Mouse (Mus musculus): ENCODE results near the gene Twf1. TPM values are rescaled to one million over a fixed set of nuclear protein-coding genes. Genes with fewer than 3 reads are reported as not detected.

The Twf1 gene
- polyA plus RNA-seq, 1 experiment from 2014 or later: 92.4 TPM

DNA sequence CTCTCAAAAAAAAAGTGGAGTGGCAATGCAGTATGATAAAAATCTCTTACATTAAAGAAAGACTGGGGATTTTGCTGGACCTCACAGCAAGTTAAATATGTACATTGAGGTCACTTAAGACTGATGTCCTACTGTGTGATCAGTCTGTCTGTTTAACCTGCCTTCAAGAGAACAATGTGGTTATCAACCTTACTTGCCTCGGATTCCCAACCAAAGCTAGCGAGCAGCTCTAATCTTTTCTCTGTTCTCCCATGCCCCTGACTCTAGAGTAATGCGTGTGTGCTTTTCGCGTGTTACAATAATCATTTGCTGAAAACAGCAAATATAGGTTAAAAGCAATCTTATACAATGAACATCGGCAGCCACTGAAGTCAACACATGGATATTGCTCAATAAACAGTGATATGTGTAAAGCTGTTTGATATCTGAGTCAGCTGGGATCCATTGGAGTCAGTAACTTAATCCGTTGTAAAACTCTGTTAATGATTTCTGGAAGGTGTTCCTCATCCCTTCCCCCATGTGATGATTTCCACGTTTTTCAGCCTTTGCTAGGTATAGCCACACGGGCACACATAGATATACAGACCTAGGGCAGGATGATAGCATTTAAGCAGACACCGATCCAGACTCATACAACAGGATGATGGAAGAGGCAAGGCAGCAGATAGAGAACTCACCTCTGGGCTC lies 21.1 kb downstream of the Twf1 start:
- ATAC-seq (ENCODE audit: low FRiP score, low TSS enrichment): peak; percentile 79

DNA sequence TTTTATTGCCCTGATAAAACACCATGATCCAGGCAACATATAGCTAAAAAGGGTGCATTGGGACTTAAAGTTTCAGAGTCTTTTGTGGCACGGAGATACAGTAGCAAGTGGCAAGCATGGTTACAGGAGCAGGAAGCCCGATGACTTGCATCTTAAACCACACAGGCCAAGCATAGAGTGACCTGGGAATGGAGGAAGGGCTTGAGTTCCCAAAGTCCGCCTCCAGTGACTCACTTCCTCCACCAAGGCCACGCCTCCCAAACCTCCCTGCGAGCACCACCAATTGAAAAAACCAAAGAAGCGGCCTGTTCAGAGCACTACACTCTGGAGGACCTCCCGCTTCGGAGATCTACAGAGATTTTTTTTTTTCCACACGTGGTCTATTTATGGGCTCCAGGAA lies 23.8 kb downstream of the Twf1 start:
- 91% methylated on average over 9 of the region's 9 CpGs for WGBS

More for the DNA sequence above, 21.1 kb downstream of the Twf1 start:
- H3K27me3 ChIP-seq (ENCODE audit: control insufficient read depth, insufficient read depth, low read length): no peaks in the 10 kb centered on the region
- peak; percentile 28 for DNase-seq (ENCODE audit: low spot score)
- 52% methylated on average over 10 of the region's 10 CpGs for WGBS
- TF ChIP-seq EP300 (optimal IDR thresholded peaks at IDR 0.05) (no peak), CTCF (IDR thresholded peaks at IDR 0.05; ENCODE audit: low read depth) (no peak)
- H3K9ac ChIP-seq (ENCODE audit: low read length): no peak overlapping the region
- no peaks in the 10 kb centered on the region for H3K9me3 ChIP-seq (ENCODE audit: control insufficient read depth, low read length)
- H3K4me3 ChIP-seq (ENCODE audit: low read depth, low read length): no peak overlapping the region
- H3K4me1 ChIP-seq (replicated peaks; ENCODE audit: control insufficient read depth, insufficient read depth): no peaks in the 10 kb centered on the region
- peaks cover 3% of the 10 kb centered on the region; the same call in 1 of the 2 replicates for H3K36me3 ChIP-seq (ENCODE audit: control insufficient read depth, insufficient read depth, low read length)
- H3K27ac ChIP-seq (replicated peaks): no peak overlapping the region
- no peak overlapping the region for H3K4me2 ChIP-seq (replicated peaks; ENCODE audit: low read depth)

GRCm38 (mm10) chr15:94564909-94565308 lies 24.8 kb downstream of the Twf1 start:
- H3K27me3 ChIP-seq (ENCODE audit: control insufficient read depth, insufficient read depth, low read length): no peaks in the 10 kb centered on the region
- no peak overlapping the region for H3K27ac ChIP-seq (replicated peaks)
- WGBS: 72% methylated on average over 2 of the region's 2 CpGs
- no peak for ATAC-seq (ENCODE audit: low FRiP score, low TSS enrichment)
- TF ChIP-seq EP300 (optimal IDR thresholded peaks at IDR 0.05): no peak
- TF ChIP-seq CTCF (IDR thresholded peaks at IDR 0.05; ENCODE audit: low read depth): no peak
- H3K9me3 ChIP-seq (ENCODE audit: control insufficient read depth, low read length): no peaks in the 10 kb centered on the region
- no peak overlapping the region for H3K4me2 ChIP-seq (replicated peaks; ENCODE audit: low read depth)
- no peak overlapping the region for H3K4me3 ChIP-seq (ENCODE audit: low read depth, low read length)
- H3K36me3 ChIP-seq (ENCODE audit: control insufficient read depth, insufficient read depth, low read length): peaks cover 5% of the 10 kb centered on the region; the same call in 1 of the 2 replicates
- H3K4me1 ChIP-seq (replicated peaks; ENCODE audit: control insufficient read depth, insufficient read depth): no peaks in the 10 kb centered on the region
- no peak overlapping the region for H3K9ac ChIP-seq (ENCODE audit: low read length)
- DNase-seq (ENCODE audit: low spot score): no peak

More for the DNA sequence above, 23.8 kb downstream of the Twf1 start:
- no peak overlapping the region for H3K9ac ChIP-seq (ENCODE audit: low read length)
- no peak overlapping the region for H3K4me2 ChIP-seq (replicated peaks; ENCODE audit: low read depth)
- no peaks in the 10 kb centered on the region for H3K4me1 ChIP-seq (replicated peaks; ENCODE audit: control insufficient read depth, insufficient read depth)
- no peak for TF ChIP-seq CTCF (IDR thresholded peaks at IDR 0.05; ENCODE audit: low read depth)
- no peak for TF ChIP-seq EP300 (optimal IDR thresholded peaks at IDR 0.05)
- H3K36me3 ChIP-seq (ENCODE audit: control insufficient read depth, insufficient read depth, low read length): peaks cover 3% of the 10 kb centered on the region; the same call in 1 of the 2 replicates
- H3K27ac ChIP-seq (replicated peaks): no peak overlapping the region
- no peaks in the 10 kb centered on the region for H3K27me3 ChIP-seq (ENCODE audit: control insufficient read depth, insufficient read depth, low read length)
- DNase-seq (ENCODE audit: low spot score) (no peak), ATAC-seq (ENCODE audit: low FRiP score, low TSS enrichment) (no peak)
- H3K9me3 ChIP-seq (ENCODE audit: control insufficient read depth, low read length): no peaks in the 10 kb centered on the region
- no peak overlapping the region for H3K4me3 ChIP-seq (ENCODE audit: low read depth, low read length)

GRCm38 (mm10) chr15:94558895-94559656 lies 30.6 kb downstream of the Twf1 start:
- TF ChIP-seq CTCF (IDR thresholded peaks at IDR 0.05; ENCODE audit: low read depth) (no peak), EP300 (optimal IDR thresholded peaks at IDR 0.05) (no peak)
- Histone ChIP-seq H3K4me2 (replicated peaks; ENCODE audit: low read depth) (no peak overlapping the region), H3K4me3 (ENCODE audit: low read depth, low read length) (no peak overlapping the region), H3K9me3 (ENCODE audit: control insufficient read depth, low read length) (no peaks in the 10 kb centered on the region), H3K4me1 (replicated peaks; ENCODE audit: control insufficient read depth, insufficient read depth) (no peaks in the 10 kb centered on the region), H3K36me3 (ENCODE audit: control insufficient read depth, insufficient read depth, low read length) (peaks cover 2% of the 10 kb centered on the region; the same call in 1 of the 2 replicates), H3K27ac (replicated peaks) (no peak overlapping the region), H3K9ac (ENCODE audit: low read length) (no peak overlapping the region), H3K27me3 (ENCODE audit: control insufficient read depth, insufficient read depth, low read length) (no peaks in the 10 kb centered on the region)
- WGBS: 65% methylated on average over 17 of the region's 17 CpGs
- DNase-seq (ENCODE audit: low spot score) (no peak), ATAC-seq (ENCODE audit: low FRiP score, low TSS enrichment) (peak; percentile 73)

GRCm38 (mm10) chr15:94557442-94557841 lies 32.2 kb downstream of the Twf1 start:
- TF ChIP-seq CTCF (IDR thresholded peaks at IDR 0.05; ENCODE audit: low read depth) (peak; percentile 98), EP300 (optimal IDR thresholded peaks at IDR 0.05) (no peak)
- WGBS: 19% methylated on average over 7 of the region's 7 CpGs
- Histone ChIP-seq H3K4me2 (replicated peaks; ENCODE audit: low read depth) (no peak overlapping the region), H3K36me3 (ENCODE audit: control insufficient read depth, insufficient read depth, low read length) (peaks cover 5% of the 10 kb centered on the region; the same call in 1 of the 2 replicates), H3K9me3 (ENCODE audit: control insufficient read depth, low read length) (no peaks in the 10 kb centered on the region), H3K27me3 (ENCODE audit: control insufficient read depth, insufficient read depth, low read length) (no peaks in the 10 kb centered on the region), H3K27ac (replicated peaks) (no peak overlapping the region), H3K9ac (ENCODE audit: low read length) (no peak overlapping the region), H3K4me1 (replicated peaks; ENCODE audit: control insufficient read depth, insufficient read depth) (no peaks in the 10 kb centered on the region), H3K4me3 (ENCODE audit: low read depth, low read length) (no peak overlapping the region)
- DNase-seq (ENCODE audit: low spot score) (peak; percentile 88), ATAC-seq (ENCODE audit: low FRiP score, low TSS enrichment) (peak; percentile 86)

GRCm38 (mm10) chr15:94553536-94553935 lies 36.2 kb downstream of the Twf1 start:
- Histone ChIP-seq H3K4me2 (replicated peaks; ENCODE audit: low read depth) (no peak overlapping the region), H3K27me3 (ENCODE audit: control insufficient read depth, insufficient read depth, low read length) (no peaks in the 10 kb centered on the region), H3K4me1 (replicated peaks; ENCODE audit: control insufficient read depth, insufficient read depth) (no peaks in the 10 kb centered on the region), H3K27ac (replicated peaks) (no peak overlapping the region), H3K9ac (ENCODE audit: low read length) (no peak overlapping the region), H3K9me3 (ENCODE audit: control insufficient read depth, low read length) (no peaks in the 10 kb centered on the region), H3K36me3 (ENCODE audit: control insufficient read depth, insufficient read depth, low read length) (peaks cover 5% of the 10 kb centered on the region; the same call in 1 of the 2 replicates), H3K4me3 (ENCODE audit: low read depth, low read length) (no peak overlapping the region)
- DNase-seq (ENCODE audit: low spot score) (no peak), ATAC-seq (ENCODE audit: low FRiP score, low TSS enrichment) (no peak)
- TF ChIP-seq CTCF (IDR thresholded peaks at IDR 0.05; ENCODE audit: low read depth): no peak
- TF ChIP-seq EP300 (optimal IDR thresholded peaks at IDR 0.05): no peak
- WGBS: 93% methylated on average over 9 of the region's 9 CpGs
